8 mouse cellular contexts compared by ENCODE assay signal in the genomic region with DNA sequence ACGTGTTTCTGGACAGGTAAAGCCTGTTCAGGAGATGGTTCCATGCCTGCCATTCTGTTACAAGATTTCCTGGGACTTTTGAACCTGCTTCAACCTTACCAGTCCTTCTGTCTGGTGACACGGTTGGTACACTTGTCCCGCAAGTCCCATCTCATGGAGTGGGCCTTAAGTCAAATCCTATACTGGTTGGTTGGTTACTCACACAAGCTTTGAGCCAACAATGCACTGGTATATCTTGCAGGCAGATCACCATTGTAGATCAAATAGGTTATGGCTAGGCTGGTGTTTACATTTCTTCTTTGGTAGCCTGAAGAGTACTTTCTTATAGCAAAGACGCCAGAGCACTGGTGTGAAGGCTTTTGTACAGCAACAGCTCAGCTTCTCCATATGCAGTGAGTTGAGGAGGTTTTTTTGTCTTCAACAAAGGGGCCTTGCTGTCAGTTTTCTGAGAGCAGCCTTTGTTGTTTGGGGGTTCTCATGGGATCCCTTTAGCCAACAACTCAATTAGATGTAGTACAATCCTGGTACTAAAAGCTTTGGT. TPM values are rescaled to one million over a fixed set of nuclear protein-coding genes. Genes with fewer than 3 reads are reported as not detected.
DNase-seq lines count a peak whose midpoint lies in the region; ATAC-seq and TF ChIP-seq lines count a peak whose summit lies in the region.

No protein-coding gene starts in this region.

- no peak overlapping the region for H3K27ac ChIP-seq in gastrocnemius, adult 2 months
- H3K27ac ChIP-seq in hindbrain, embryonic 11.5 days (ENCODE audit: low read depth, low read length) = peak overlapping the region; percentile 39; the same call in 1 of the 2 replicates

- peaks cover 19% of the 10 kb centered on the region for H3K9me3 ChIP-seq in E14TG2a.4 (ENCODE audit: low read length)
- H3K9me3 ChIP-seq in hindbrain, embryonic 11.5 days (ENCODE audit: control insufficient read depth, low read length) = no peaks in the 10 kb centered on the region

- peak overlapping the region; percentile 59 for H3K4me2 ChIP-seq in hindbrain, embryonic 11.5 days (replicated peaks; ENCODE audit: low read depth, low read length)

- H3K4me3 ChIP-seq in gastrocnemius, adult 2 months = peak overlapping the region; percentile 57
- H3K4me3 ChIP-seq in E14TG2a.4 (replicated peaks; ENCODE audit: low read length) = peak overlapping the region; percentile 70
- H3K4me3 ChIP-seq in hindbrain, embryonic 11.5 days (ENCODE audit: low read depth, low read length) = peak overlapping the region; percentile 30

- 80% methylated on average over 4 of the region's 4 CpGs for WGBS in hindbrain, embryonic 11.5 days

- no peaks in the 10 kb centered on the region for H3K36me3 ChIP-seq in E14TG2a.4 (ENCODE audit: insufficient read depth, low read length)
- H3K36me3 ChIP-seq in hindbrain, embryonic 11.5 days (ENCODE audit: control insufficient read depth, insufficient read depth, low read length) = no peaks in the 10 kb centered on the region

- peaks cover 31% of the 10 kb centered on the region for H3K27me3 ChIP-seq in E14TG2a.4 (ENCODE audit: insufficient read depth, low read length)
- H3K27me3 ChIP-seq in hindbrain, embryonic 11.5 days (ENCODE audit: control insufficient read depth, insufficient read depth, low read length) = no peaks in the 10 kb centered on the region

- no peak for TF ChIP-seq CTCF in gastrocnemius, adult 2 months (IDR thresholded peaks at IDR 0.05)
- no peak for TF ChIP-seq CTCF in E14TG2a.4 (conservative IDR thresholded peaks at IDR 0.05; ENCODE audit: low read length)

- peak; percentile 59 for ATAC-seq in hindbrain, embryonic 11.5 days (ENCODE audit: low FRiP score)

- H3K4me1 ChIP-seq in E14TG2a.4 (replicated peaks; ENCODE audit: low read depth, low read length) = peaks cover 8% of the 10 kb centered on the region
- H3K4me1 ChIP-seq in hindbrain, embryonic 11.5 days (replicated peaks; ENCODE audit: control insufficient read depth, insufficient read depth, low read length) = no peaks in the 10 kb centered on the region

- intact Hi-C loops in gastrocnemius, adult 2 months (cut with DNase I) = no loop called here

- H3K9ac ChIP-seq in hindbrain, embryonic 11.5 days (ENCODE audit: low read depth, low read length) = peak overlapping the region; percentile 67

- DNase-seq in gastrocnemius, adult 2 months = no peak
- no peak for DNase-seq in gastrocnemius, adult 18-20 months (ENCODE audit: low spot score)
- peak; percentile 65 for DNase-seq in hindbrain, embryonic 11.5 days (ENCODE audit: low spot score)
- DNase-seq in mesoderm, embryonic 11.5 days (ENCODE audit: low read depth, low spot score) = peak; percentile 2
- DNase-seq in thymus, postnatal 36 days = no peak
- no peak for DNase-seq in spleen, adult 12 weeks (ENCODE audit: low spot score)
- no peak for DNase-seq in testis, postnatal 14 days (ENCODE audit: low spot score)

RNA-seq across cellular contexts. Expression of a gene that starts 37.7 kb away (rescaled TPM):
- total RNA-seq in gastrocnemius, adult 2 months (2021) = 100 to 1,000 TPM; 459 to 637 TPM
- 100 to 1,000 TPM; 477 to 519 TPM for total RNA-seq in gastrocnemius, adult 18-20 months (2021)
- polyA plus RNA-seq in hindbrain, embryonic 11.5 days (2014; fragmentation: Nextera tagmentation; extraction: Ambion mirVana) = 200 and 206 TPM in 2 replicates

Comparison
In these comparisons a context has a peak if more than half of its experiments do, and no peak if none do; other contexts are left out.
1. DNase-seq: peak in hindbrain, embryonic 11.5 days (single experiment) and mesoderm, embryonic 11.5 days (single experiment); none in gastrocnemius, adult 2 months (single experiment), gastrocnemius, adult 18-20 months (single experiment), thymus, postnatal 36 days (0 of 2), spleen, adult 12 weeks (single experiment) and testis, postnatal 14 days (single experiment).
2. Peak in every context shown above with its lines, with median percentiles within 50 percentile points of each other: H3K4me3 ChIP-seq.